Mouse (Mus musculus): ENCODE results near the gene Cask. TPM values are rescaled to one million over a fixed set of nuclear protein-coding genes. Genes with fewer than 3 reads are reported as not detected.

Cask gene
- polyA plus RNA-seq, 1 experiment, result 0.98 TPM

- Histone ChIP-seq H3K36me3 (ENCODE audit: control insufficient read depth, insufficient read depth, low read length) (no peaks in the 10 kb centered on the region), H3K4me1 (ENCODE audit: control insufficient read depth, insufficient read depth, insufficient read length) (no peaks in the 10 kb centered on the region), H3K27ac (ENCODE audit: insufficient read depth, low read length) (no peak overlapping the region), H3K4me3 (ENCODE audit: extremely low read depth, insufficient read depth, insufficient read length) (no peak overlapping the region), H3K27me3 (ENCODE audit: control insufficient read depth, insufficient read depth, low read length) (no peaks in the 10 kb centered on the region)
- TF ChIP-seq CTCF (IDR thresholded peaks at IDR 0.05; ENCODE audit: extremely low read depth, insufficient read depth, insufficient read length, insufficient replicate concordance) (no peak), POLR2A (IDR thresholded peaks at IDR 0.05; ENCODE audit: low read depth, low read length) (no peak)
- 90% methylated on average over 8 of the region's 8 CpGs for WGBS
- no peak for DNase-seq (ENCODE audit: low read depth in 1 of 2, low spot score in 2 of 2)
Observed at GRCm38 (mm10) chrX:13725573-13726403, 125.4 kb downstream of the Cask start.

- no peaks in the 10 kb centered on the region for H3K4me1 ChIP-seq (ENCODE audit: control insufficient read depth, insufficient read depth, insufficient read length)
- no peaks in the 10 kb centered on the region for H3K27me3 ChIP-seq (ENCODE audit: control insufficient read depth, insufficient read depth, low read length)
- TF ChIP-seq POLR2A (IDR thresholded peaks at IDR 0.05; ENCODE audit: low read depth, low read length) (no peak), CTCF (IDR thresholded peaks at IDR 0.05; ENCODE audit: extremely low read depth, insufficient read depth, insufficient read length, insufficient replicate concordance) (no peak)
- H3K4me3 ChIP-seq (ENCODE audit: extremely low read depth, insufficient read depth, insufficient read length), result no peak overlapping the region
- no peak overlapping the region for H3K27ac ChIP-seq (ENCODE audit: insufficient read depth, low read length)
- no peak for DNase-seq (ENCODE audit: low read depth in 1 of 2, low spot score in 2 of 2)
- 33% methylated on average over 7 of the region's 7 CpGs for WGBS
- no peaks in the 10 kb centered on the region for H3K36me3 ChIP-seq (ENCODE audit: control insufficient read depth, insufficient read depth, low read length)
Observed at GRCm38 (mm10) chrX:13720296-13720829, 130.8 kb downstream of the Cask start.

- no peak for DNase-seq (ENCODE audit: low read depth in 1 of 2, low spot score in 2 of 2)
- TF ChIP-seq CTCF (IDR thresholded peaks at IDR 0.05; ENCODE audit: extremely low read depth, insufficient read depth, insufficient read length, insufficient replicate concordance) (no peak), POLR2A (IDR thresholded peaks at IDR 0.05; ENCODE audit: low read depth, low read length) (no peak)
- no peak overlapping the region for H3K4me3 ChIP-seq (ENCODE audit: extremely low read depth, insufficient read depth, insufficient read length)
- H3K27me3 ChIP-seq (ENCODE audit: control insufficient read depth, insufficient read depth, low read length), result no peaks in the 10 kb centered on the region
- no peaks in the 10 kb centered on the region for H3K4me1 ChIP-seq (ENCODE audit: control insufficient read depth, insufficient read depth, insufficient read length)
- H3K27ac ChIP-seq (ENCODE audit: insufficient read depth, low read length), result no peak overlapping the region
- WGBS, result 77% methylated on average over 1 of the region's 1 CpGs
- no peaks in the 10 kb centered on the region for H3K36me3 ChIP-seq (ENCODE audit: control insufficient read depth, insufficient read depth, low read length)
Observed at GRCm38 (mm10) chrX:13718283-13718682, 132.9 kb downstream of the Cask start.

GRCm38 (mm10) chrX:13716796-13717569, 134.2 kb downstream of the Cask start:
- H3K27ac ChIP-seq (ENCODE audit: insufficient read depth, low read length), result no peak overlapping the region
- WGBS, result 71% methylated on average over 4 of the region's 4 CpGs
- H3K4me3 ChIP-seq (ENCODE audit: extremely low read depth, insufficient read depth, insufficient read length), result no peak overlapping the region
- DNase-seq (ENCODE audit: low read depth in 1 of 2, low spot score in 2 of 2), result no peak
- H3K4me1 ChIP-seq (ENCODE audit: control insufficient read depth, insufficient read depth, insufficient read length), result no peaks in the 10 kb centered on the region
- no peaks in the 10 kb centered on the region for H3K36me3 ChIP-seq (ENCODE audit: control insufficient read depth, insufficient read depth, low read length)
- no peak for TF ChIP-seq POLR2A (IDR thresholded peaks at IDR 0.05; ENCODE audit: low read depth, low read length)
- no peak for TF ChIP-seq CTCF (IDR thresholded peaks at IDR 0.05; ENCODE audit: extremely low read depth, insufficient read depth, insufficient read length, insufficient replicate concordance)
- H3K27me3 ChIP-seq (ENCODE audit: control insufficient read depth, insufficient read depth, low read length), result no peaks in the 10 kb centered on the region

GRCm38 (mm10) chrX:13710174-13710573, 141.0 kb downstream of the Cask start:
- Histone ChIP-seq H3K36me3 (ENCODE audit: control insufficient read depth, insufficient read depth, low read length) (no peaks in the 10 kb centered on the region), H3K27me3 (ENCODE audit: control insufficient read depth, insufficient read depth, low read length) (no peaks in the 10 kb centered on the region), H3K4me1 (ENCODE audit: control insufficient read depth, insufficient read depth, insufficient read length) (no peaks in the 10 kb centered on the region), H3K27ac (ENCODE audit: insufficient read depth, low read length) (no peak overlapping the region), H3K4me3 (ENCODE audit: extremely low read depth, insufficient read depth, insufficient read length) (no peak overlapping the region)
- TF ChIP-seq CTCF (IDR thresholded peaks at IDR 0.05; ENCODE audit: extremely low read depth, insufficient read depth, insufficient read length, insufficient replicate concordance) (peak; percentile 25; the same call in 1 of the 2 replicates), POLR2A (IDR thresholded peaks at IDR 0.05; ENCODE audit: low read depth, low read length) (no peak)
- 51% methylated on average over 2 of the region's 2 CpGs for WGBS
- peak in 1 of 2 experiments; percentile 9 for DNase-seq (ENCODE audit: low read depth in 1 of 2, low spot score in 2 of 2)

GRCm38 (mm10) chrX:13705051-13705450, 146.1 kb downstream of the Cask start:
- TF ChIP-seq POLR2A (IDR thresholded peaks at IDR 0.05; ENCODE audit: low read depth, low read length) (no peak), CTCF (IDR thresholded peaks at IDR 0.05; ENCODE audit: extremely low read depth, insufficient read depth, insufficient read length, insufficient replicate concordance) (no peak)
- no peaks in the 10 kb centered on the region for H3K36me3 ChIP-seq (ENCODE audit: control insufficient read depth, insufficient read depth, low read length)
- DNase-seq (ENCODE audit: low read depth in 1 of 2, low spot score in 2 of 2), result no peak
- no peak overlapping the region for H3K4me3 ChIP-seq (ENCODE audit: extremely low read depth, insufficient read depth, insufficient read length)
- no peaks in the 10 kb centered on the region for H3K4me1 ChIP-seq (ENCODE audit: control insufficient read depth, insufficient read depth, insufficient read length)
- H3K27ac ChIP-seq (ENCODE audit: insufficient read depth, low read length), result no peak overlapping the region
- H3K27me3 ChIP-seq (ENCODE audit: control insufficient read depth, insufficient read depth, low read length), result no peaks in the 10 kb centered on the region
- WGBS, result 69% methylated on average over 2 of the region's 2 CpGs

All from spleen, adult 2 months (tissue).